Mouse (Mus musculus): ENCODE data around the gene Hipk2.

Hipk2 gene

DNA sequence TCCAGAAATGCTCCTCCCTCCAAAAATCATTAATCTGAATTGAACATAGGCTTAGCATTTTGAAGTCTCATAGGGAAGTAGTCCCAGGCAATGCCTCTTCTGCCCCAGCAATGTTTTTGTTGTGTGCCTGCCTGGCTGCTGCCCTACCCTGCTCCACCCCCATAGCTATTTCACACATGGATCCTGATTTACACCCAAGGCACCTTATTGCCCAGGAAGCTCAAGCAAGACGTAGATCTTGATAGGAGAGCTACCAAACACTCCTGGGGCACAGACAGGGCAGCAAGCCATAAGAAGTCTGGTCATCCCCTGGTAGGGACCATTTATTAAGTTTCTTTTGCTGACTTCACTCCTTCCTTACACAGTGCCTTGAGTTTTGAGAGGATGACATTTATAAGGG is 88.8 kb downstream of the Hipk2 start:
- DNase-seq, result no peak

DNA sequence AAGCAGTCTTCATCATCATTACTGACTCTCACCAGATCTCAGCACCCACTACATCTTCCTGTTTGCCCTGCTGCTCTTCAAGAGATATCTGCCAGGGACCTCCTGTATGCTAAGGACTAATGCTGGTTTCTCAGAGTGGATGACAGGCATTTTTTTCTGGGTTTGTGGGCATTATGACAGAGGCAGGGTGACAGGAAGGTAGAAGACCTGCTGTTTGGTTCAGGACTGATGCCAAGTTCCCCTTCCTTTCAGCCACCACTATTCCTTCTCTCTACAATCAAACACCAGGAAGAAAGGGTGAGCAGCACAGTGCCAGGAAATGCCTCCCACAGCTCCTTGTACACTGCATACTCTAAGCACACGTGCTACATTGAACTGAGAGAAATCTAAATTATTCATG is 90.2 kb downstream of the Hipk2 start:
- no peak for DNase-seq

DNA sequence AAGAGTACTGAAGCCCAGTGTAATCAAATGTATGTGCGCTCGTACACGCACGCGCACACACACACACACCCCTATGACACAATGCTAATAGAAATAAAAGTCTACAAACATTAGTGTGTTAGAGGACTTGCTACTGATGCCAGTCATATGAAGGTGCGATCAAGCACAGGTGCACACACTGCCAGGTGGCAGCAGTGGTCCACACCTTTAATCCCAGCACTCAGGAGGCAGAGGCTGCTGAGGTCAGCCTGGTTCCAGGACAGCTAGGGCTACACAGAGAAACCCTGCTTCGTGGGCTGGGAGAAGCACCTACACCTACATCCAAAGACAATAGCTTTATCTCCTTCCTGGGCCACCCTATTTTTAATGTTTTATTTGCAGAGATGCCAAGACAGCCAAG is 96.6 kb downstream of the Hipk2 start:
- no peak for DNase-seq

DNA sequence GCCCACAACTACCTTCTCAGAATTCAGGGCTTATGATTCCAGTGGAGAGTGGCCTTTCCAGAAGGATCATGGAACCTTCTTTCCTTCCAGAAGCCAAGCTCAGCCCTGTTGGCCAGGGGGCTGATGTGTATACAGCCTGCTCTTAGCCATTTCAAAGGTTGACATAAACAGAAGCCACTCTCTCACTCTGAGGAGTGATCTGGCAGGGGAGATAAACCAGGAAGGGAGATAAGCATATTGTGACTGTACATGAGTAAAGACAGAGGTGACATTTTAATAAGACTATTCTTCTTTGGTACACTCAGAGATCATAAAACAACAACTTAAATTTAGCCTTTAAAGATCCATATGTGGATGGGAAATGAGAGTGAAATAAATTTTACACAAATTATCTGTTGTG is 97.1 kb downstream of the Hipk2 start:
- no peak for DNase-seq

DNA sequence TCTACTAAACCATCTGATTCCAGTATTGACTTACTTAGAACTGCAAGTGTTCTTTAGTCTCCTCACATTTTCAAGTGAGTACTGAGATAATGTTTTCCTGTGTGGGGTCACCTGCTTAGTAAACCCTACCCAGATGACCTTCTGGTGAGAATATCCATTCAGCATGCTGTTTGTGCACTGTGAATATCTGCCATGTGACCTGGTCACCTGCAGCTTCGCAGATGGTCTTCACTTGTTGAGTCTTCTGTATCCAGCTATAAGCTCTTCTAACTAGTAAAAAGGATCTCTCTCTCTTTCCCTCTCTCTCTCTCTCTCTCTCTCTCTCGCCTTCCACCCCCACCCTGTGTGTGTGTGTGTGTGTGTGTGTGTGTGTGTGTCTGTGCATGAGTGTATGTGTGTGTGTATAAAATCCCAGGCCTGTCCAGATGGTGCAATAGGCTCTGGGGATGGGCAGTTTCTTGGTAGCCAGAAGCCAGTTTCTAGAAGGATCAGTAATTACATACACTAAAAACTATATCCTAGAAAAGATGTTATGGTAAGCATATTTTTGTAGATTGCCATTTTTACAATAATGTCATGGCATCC is 99.9 kb downstream of the Hipk2 start:
- no peak for DNase-seq

DNA sequence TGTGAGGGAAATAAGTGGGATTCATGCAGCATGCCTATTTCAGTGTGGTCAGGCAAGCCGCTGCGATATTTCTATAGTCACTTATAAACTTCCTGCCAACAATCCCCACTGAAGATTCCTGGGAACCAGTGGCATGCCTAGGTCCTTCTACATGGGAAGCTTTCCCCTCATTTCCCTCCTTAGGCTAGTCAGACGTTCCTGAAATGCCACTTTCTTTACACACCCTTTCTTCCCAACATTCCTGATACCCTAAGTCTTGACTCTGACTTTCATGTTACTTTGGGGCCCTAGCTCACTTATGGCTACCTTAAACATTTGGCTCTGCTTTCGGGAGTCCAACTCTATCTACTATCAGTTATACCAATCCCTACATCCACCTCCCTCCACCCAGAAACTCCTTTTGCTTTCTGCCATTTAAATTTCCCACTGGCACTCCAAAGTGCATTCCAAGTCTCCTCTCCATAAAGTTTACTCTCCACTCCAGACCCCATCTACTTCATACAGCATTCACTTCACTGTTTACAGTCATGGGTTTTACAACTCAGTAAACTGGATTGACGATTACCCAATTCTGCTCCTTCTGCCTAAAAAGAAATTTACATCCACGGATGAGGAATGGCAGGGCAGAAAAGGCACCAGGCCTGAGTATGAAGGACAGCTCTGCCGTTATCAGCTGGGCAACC is 103.0 kb downstream of the Hipk2 start:
- no peak for DNase-seq

DNA sequence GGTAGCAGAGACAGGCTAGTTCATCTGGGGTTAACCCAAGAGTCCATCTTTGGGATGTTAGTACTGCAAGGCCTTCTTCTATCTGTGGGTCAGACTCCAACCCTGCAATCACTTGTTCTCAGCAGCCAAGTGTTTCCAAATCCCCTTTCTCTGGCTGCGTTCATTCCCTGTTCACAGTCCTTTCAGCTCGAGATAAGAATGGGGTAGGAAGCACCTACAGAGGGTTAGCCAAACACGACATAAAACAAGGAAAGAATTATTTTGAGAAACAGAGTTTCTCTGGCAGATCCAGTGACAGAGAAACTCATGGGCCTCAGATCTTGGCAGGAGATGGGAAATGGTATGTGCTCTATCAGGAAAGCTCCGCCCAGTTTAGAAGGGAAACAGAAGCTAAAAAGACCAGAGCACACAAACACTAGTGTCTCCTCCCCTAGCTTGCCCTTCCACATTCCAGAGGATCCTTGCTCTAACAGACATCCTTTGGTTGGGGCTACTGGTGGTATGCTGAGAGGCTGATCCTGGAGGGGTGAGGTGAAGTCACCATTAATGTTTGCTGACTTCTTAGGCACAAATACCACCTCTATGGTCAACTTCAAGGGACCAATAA is 104.8 kb downstream of the Hipk2 start:
- peak; percentile 34 to 35 for DNase-seq

DNA sequence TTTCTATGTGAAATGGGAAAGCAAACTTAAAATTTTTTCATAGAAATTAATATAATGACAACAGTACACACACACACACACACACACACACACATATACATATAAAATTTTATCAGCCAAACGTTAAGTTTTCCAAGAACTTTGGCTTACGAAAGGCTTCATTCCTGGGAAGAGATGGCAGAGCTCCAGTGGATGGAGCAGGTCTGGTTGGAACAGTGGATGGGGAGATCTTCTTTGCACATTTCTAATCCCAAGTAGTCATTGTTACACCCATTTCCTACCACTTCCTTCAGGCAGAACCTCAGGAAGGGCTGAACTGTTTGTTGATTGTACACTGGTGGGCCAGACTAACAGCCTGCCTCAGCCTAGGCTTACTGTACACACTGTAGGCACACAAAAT is 106.3 kb downstream of the Hipk2 start:
- no peak for DNase-seq

DNA sequence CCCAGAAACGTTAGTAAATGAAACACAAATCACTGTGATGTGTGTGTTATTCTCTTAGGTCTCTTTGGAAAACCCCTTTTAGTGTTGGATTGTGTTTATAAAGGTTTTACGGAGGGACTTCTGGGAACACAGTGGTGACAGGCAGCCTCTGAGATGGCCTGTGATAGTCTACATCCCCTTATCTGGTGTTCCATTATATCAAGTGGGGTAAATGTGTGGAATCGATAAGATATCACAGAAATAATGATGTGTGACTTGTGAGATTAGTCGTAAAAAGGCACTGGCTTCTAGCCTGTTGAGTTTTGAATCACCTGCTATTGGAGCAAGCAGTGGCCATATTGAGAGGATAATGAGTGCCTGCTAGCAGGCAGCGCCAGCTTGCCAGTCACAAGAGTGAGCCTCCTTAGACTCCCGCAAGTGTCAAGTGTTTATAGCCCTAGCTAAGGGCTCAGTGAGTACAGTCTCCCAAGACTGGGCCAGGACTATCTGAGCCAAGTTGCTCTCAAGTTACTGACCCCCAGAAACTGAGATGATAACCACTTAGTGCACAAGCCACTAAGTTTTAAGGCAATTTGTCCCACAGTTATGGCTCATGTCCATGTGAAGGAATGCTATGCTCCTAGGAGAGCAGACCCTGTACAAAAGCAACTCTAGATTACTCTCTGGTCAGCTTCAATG is 113.2 kb downstream of the Hipk2 start:
- no peak for DNase-seq

DNA sequence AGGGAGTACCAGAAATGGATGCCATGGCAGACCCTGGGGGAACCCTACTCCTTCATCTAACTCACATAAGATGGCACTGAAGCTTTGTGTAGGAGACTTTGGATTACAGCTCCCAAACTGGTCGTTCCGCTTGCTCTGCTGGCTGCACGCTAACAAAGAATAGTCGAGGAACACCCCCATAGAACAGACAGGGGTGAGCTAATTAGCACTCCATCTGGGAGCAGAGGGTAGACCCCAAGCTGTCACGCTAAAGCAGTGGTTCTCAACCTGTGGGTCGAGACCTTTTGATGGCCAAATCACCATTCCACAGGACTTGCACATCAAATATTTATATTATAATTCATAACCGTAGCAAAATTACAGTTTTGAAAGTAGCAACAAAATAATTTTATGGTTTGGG is 114.0 kb downstream of the Hipk2 start:
- no peak for DNase-seq

DNA sequence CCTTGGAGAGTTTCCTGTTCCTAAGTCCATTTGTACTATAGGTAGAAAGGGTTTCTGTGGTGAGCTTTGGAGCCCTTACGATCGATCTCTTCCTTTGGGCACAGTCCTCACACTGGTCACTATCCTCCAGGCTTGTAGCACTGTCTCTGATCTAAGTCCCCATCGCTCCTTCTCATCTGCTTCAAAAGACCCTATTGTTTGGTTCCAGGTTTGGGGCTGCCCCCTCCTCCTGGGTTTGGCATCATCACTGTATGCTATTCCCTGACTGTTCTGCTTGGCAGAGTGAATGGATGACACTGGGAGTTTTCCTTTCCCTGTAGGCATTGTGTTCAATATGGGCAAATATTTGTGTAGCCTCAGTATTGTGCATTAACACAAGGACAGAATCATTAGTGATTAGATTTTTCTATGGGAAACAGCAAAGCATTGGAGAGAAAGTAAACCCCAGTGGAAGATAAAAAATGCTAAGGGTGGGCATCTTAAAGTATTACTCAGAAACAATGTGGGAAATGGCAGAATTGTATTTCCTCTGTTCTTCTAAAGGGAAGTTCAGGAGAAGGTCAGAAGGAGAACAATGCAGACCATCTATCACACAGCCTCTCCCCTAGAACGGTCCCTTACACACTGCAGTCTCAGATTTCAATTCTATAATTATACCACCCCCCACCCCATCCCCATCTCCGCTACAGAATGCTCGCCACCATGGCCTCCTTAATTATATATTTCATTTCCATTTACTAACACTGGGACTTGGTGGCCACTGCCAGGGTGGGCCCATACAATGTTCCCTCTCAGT is 114.9 kb downstream of the Hipk2 start:
- no peak for DNase-seq

DNA sequence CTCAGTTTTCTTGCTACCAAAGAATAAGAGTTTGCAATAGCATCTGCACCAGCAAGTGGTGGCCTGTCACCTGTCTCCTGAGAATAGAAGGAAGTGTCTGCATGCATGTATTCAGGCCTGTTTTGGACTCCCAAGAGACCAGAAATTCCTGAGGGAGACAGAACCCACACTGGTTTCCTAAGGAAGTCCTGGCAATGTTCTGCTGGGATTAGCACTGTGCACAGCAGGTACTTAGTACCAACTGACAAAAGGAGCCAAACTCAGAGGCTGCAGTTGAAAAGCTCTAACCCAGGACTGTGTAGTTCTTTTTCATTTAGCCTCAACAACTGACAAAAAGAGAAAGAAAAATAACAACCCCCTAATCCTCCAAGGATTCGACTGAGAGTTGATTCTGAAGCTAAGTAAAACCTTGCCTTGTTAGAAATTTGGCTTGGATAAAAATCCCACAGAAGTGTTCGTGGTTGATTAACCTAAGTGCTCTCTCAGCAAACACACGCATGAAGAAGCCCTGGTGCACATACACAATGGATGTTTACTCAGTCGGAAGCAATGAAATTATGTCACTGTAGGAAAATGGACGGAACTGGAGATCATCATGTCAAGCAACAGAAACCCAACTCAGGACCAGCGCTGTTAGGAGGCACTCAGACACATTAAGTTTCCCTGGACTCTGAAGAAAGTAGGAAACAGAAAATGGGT is 115.9 kb downstream of the Hipk2 start:
- DNase-seq, result no peak

DNA sequence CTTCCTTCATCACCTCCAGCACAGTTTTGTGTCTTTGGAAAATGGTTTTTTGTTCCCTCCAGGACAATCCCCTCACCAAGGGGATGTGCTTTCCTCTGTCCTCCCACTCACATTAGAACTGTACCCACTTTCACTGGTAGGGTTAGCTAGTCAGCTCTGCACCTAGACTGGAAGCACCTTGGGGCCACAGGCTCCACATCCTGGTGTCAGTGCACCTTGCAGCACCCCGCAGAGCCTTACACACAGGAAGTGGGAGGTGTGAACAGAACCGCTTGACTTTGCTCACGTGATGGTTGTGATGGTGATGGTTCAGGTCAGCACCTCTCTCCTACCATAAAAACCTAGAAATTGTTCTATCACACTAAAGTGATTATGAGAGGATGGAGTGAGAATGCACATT is 116.8 kb downstream of the Hipk2 start:
- no peak for DNase-seq

DNA sequence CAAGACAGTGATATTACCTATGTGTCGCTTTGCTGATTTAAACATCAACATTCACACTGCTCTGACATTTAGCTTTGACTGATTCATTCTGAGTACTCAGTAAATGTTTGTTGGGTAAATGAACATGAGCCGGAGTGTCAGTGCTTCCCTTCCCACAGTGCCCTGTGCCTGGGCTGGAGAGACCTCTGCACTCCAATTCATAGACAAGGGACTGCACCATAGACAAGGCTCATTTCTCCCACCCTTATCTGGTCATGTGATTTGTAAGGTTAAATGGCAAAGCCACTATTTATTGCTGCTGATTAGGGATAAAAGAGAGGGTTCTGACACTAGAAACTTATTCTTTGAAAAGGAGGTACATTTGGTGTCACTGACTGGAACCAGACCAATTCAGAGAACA is 118.4 kb downstream of the Hipk2 start:
- DNase-seq, result no peak

DNA sequence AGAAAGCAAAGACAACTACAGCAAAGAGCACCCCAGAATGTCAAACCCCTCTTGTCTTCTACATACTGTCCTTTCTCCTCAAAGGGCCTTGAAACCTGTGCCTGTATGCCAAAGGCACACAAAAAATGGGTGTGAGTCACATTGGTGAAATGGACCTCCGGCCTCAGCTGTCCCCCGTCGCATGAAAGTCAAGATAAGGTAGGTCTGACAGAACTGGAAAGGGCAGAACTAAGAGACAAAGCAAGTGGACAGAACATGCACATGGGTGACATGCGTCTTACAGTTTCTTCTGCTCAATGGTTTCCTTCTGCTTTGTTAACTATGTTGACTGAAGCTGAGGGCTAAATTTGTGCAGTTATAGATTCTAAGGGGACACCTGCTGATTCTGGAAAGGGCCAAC is 119.0 kb downstream of the Hipk2 start:
- DNase-seq, result no peak

DNA sequence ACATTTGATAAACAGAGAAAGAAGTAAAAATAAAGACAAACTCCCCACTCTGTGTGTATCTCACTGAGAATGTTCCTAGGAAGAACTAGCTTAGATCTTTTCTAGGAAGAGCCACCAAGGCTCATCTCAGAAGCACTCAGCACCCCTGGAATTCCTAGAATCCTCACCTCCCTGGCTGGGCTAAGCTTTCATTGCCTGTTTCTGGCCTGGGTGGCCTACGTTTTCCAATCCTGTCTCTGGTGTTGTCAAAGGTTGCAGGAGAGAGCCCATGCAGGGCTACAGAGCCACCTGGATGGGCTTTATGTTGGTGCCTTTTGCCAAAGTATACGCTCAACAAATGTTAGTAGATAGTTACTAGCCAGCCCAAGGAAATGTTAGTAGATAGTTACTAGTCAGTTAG is 120.0 kb downstream of the Hipk2 start:
- DNase-seq, result no peak

DNA sequence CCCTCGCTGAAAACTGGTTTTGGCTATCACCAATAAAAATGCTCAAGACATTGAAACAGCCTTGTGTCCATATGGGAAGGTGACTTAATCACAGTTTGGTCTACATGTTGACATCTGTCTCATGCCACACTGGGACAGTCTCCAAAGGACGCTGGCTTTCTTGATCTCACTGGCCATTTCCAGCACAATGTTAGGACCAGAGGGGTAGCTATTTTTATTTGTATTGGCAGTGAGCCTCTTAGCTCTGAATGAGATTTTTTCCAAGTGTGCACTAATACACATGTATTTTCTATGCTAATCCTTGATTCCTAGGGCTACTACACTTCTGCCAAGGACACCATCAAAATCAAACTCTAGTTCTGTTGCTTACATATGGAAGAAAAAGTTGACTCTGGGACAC is 120.8 kb downstream of the Hipk2 start:
- no peak for DNase-seq

DNA sequence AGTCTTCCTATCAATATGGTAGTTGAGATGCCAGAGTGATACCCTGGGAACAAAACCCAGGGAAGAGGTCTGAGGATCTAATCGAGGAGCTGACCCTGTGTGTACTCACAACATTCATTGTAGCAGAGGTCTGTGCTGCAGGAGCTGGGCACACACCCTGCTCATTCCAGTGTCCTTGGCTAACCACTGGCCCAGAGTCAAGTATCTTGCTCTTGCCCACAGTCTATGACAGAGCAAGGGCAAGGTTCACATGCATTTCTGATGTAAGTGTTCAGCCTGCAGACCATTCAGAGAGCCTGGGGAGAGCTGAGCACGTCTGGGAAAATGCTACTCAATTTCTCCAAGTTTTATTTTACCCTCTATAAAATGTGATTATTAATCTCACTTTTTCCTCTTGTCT is 122.2 kb downstream of the Hipk2 start:
- DNase-seq, result peak in 1 of 2 experiments; percentile 40

DNA sequence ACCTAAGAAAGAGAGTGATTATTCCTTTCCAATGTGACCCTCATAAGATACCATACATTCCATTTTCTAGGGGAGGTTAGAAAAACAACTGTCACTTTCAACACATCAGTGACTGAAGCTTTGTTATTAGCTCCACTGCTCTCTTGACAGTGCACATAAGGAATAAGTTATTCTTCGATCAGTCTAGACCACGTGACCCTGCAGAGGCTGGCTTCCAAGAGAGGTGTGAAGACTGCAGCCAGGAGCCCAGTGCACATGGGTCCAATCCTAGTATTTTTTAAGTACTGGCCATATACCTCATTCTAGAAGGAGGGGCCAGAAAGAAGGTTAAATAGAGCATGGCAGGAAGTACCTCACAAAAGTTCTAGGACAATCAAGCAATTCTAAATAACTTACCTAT is 122.9 kb downstream of the Hipk2 start:
- DNase-seq, result no peak

DNA sequence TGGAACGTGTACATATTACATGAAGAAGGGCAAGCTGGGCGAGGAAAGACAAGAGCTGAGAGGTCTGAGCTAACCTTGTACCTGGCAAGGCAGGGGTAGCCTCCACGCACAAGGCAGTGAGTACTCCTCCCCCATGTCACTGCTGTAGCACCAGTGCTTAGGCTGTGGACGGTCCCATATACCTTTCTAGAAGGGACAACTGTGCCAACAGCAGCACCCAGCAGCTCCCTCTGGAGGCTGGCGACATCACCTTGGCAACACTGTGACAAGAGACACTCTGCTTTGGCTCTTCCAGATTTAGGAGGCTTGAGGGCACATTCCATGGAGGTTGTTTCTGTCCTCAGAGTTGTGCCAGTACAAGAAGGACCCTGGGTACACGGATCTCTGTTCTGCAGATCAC is 123.5 kb downstream of the Hipk2 start:
- DNase-seq, result no peak

DNA sequence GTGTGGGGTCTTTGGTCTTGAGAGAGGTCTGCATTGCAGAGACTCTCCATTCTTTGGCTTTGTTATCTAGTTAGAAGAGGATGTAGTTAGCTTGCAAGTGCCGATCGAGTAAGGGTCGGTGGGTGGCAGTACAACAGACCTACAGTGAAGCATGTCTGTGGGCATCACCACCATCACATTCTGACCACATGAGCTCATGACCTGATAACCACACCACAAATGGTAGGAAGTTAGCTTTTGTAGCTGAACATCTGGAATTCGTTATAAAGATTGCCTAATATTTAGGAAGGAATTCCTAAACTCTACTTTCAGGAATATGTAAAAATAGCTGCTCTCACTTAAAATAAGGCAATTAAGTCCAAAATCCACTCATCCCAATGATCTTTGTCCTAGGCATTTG is 127.9 kb downstream of the Hipk2 start:
- no peak for DNase-seq

DNA sequence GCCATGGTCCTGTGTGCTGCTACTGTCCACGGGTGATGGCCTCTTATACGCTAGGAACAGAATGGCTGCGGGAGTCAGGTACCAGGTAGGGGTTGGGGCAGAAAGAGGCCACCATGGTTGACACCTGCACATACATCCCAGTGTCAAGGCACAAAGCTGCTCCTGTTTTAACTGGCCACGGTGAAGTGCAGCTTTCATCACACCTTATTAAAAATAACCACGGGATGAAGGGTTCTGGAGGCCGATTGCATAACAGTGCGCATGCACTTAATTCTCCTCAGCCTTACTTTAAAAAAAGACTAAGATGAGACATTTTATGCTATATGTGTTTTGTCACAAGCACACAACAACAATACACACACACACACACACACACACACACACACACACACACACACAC is 132.6 kb downstream of the Hipk2 start:
- DNase-seq, result no peak

DNA sequence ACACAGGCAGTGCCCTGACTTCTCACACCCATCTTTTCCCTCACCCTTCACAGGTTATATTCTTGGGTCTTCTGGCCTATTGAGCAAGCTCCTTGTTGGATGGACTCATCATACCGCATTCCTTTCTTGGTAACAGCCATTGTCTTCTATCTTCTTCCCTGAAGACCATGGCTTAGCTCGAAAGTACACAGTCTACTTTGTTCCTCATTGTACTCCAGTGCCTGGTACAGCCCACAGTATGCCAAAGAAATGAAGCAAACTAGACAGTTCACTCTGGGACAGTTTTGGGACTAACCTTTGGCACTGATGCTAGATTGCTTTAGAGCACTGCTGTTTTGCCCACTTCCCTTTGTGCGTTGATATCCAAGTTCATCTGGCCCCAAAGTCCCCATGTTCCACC is 133.5 kb downstream of the Hipk2 start:
- no peak for DNase-seq
